Mouse (Mus musculus) thymus, adult 2 months (tissue): ENCODE results near the gene Zswim7. TPM values are rescaled to one million over a fixed set of nuclear protein-coding genes. Genes with fewer than 3 reads are reported as not detected.
A peak's percentile ranks its signal among the peaks of the same experiment; 100 is the strongest.

Experiments
- DNase-seq: peaks from one replicate; pipeline ENCODE4 v3.0.0; 2021
- H3K27ac ChIP-seq: fragments of 200-500 bp; 2 replicates; pipeline ENCODE4 v1.5.1; 2012; ENCODE audit warnings: low read length, control low read depth; ENCODE audit not compliant: control insufficient read depth, insufficient read depth
- H3K27me3 ChIP-seq: fragments of 200-500 bp; 2 replicates; pipeline ENCODE4 v1.6.1; 2012; ENCODE audit warnings: mild to moderate bottlenecking, low read length, moderate library complexity, mixed read lengths; ENCODE audit not compliant: control insufficient read depth, insufficient read depth
- H3K36me3 ChIP-seq: fragments of 200-500 bp; 2 replicates; pipeline ENCODE4 v1.6.1; 2012; ENCODE audit warnings: mild to moderate bottlenecking, low read length, moderate library complexity; ENCODE audit not compliant: control insufficient read depth, insufficient read depth
- H3K4me1 ChIP-seq: fragments of 200-500 bp; replicated peaks from 2 replicates; pipeline ENCODE4 v1.6.1; 2012; ENCODE audit warnings: low read length; ENCODE audit not compliant: control insufficient read depth, insufficient read depth
- H3K4me3 ChIP-seq: fragments of 200-500 bp; 2 replicates; pipeline ENCODE4 v1.5.1; 2012; ENCODE audit warnings: mild to moderate bottlenecking, low read length, control low read depth, moderate library complexity; ENCODE audit not compliant: control insufficient read depth, insufficient read depth
- CTCF ChIP-seq: fragments of 200-500 bp; IDR thresholded peaks from 2 replicates; pipeline ENCODE4 v1.5.1; 2012; ENCODE audit warnings: mild to moderate bottlenecking, control low read depth, low read length, moderate library complexity, borderline replicate concordance; ENCODE audit not compliant: control insufficient read depth, poor library complexity, insufficient read depth; ENCODE audit errors: extremely low read depth
- POLR2A ChIP-seq: fragments of 200-500 bp; IDR thresholded peaks from 2 replicates; pipeline ENCODE4 v1.6.1; 2012; ENCODE audit warnings: mild to moderate bottlenecking, low read length, control low read depth, moderate library complexity; ENCODE audit not compliant: control insufficient read depth, poor library complexity, insufficient read depth; ENCODE audit errors: extremely low read depth
- WGBS: fragments of 180-500 bp; shearing (Covaris S2); methylation state at CpG from one replicate; pipeline ENCODE4 v1.1.7; 2018; 5-methylcytosine and 5-hydroxymethylcytosine counted together
- polyA plus RNA-seq: library from polyadenylated mRNA; depleted of rRNA; stranded (reverse); fragments of >200 nt; gene quantifications from 2 replicates; pipeline ENCODE4 v1.2.3, GENCODE M21; 2012; rRNA removed

The Zswim7 gene
- polyA plus RNA-seq, result 7.1 and 8.2 TPM in 2 replicates

DNA sequence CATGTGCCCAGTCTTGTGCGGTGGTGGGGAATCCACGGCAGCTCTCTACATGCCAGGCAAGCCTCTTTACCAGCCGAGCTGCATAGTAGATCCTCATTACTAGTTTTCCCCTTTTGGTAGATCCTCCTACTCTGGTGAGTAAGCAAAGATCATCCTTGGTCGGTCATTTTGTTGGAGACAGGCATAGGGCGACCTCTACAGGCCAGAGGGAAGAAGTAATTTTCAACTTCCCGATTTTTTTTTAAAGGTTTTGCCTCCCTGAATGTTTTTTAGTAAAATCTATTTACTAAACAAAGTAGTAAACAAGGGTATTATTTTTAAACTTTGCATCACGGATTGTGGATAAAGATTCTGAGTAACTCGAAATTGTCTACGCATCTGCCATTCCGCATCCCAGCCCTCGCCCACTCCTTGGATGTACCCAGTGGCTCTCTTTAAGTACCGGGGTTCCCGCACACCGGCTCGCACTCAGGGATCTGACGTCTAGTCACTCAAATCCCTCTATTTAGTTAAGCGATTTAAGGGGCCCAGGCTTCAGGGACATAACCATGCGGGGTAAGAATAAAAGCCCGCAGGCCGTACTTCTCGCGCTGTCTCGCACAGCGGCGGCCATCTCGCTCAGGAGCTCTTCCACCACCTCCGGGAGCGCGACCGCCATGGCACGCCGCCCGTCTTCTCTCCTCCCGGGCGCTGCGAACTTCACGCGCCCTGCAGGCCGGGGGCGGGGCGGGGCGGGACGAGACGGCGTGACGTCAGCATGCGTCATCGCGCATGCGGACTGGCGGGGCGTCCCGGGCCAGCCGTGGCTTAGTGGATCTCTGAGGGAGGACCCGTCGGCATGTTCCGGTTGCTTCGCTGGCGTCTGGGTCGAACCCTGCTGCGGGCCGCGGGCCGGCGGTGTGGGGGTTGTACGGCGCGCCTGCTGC, at the start of gene Zswim7, which contains the start of gene Ttc19:
Zswim7 (minus strand) TSS at position 701 of the 926 bp plus-strand sequence.
Ttc19 (plus strand) TSS at position 799 of the 926 bp plus-strand sequence.
- peak within 1 kb of the TSS; percentile 76 for H3K27ac ChIP-seq
- peaks cover 2% of the 10 kb centered on the region; the same call in 1 of the 2 replicates for H3K4me1 ChIP-seq
- TF ChIP-seq POLR2A, result peak; percentile 76
- TF ChIP-seq CTCF, result peak; percentile 28; the same call in 1 of the 2 replicates
- peak within 1 kb of the TSS; percentile 87 for H3K4me3 ChIP-seq
- WGBS, result under 1% methylated on average over 68 of the region's 68 CpGs
- peak; percentile 88 for DNase-seq
- H3K36me3 ChIP-seq, result no peaks in the 10 kb centered on the region; the same call in 1 of the 2 replicates
- no peaks in the 10 kb centered on the region for H3K27me3 ChIP-seq

DNA sequence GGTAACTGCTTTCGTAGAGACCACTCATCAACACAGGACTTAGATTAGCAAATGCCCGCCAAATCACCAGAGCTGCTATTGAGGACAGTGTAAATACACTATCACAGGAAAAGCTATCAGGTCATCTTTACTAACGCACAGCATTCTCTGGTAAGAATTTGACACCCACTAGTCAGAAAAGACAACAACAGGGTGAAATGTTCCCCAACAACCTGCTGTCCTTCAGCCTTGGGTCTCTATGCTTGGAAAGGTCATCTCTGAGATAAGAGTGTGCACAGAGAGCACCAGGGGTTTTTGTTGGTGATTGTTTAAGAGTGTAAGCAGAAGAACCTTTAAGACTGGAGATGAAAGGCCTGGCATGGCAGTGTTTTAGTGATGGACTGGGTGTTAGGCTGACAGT, 42.5 kb upstream of the Zswim7 start:
- Histone ChIP-seq H3K36me3 (peaks cover 95% of the 10 kb centered on the region), H3K4me1 (no peaks in the 10 kb centered on the region), H3K27me3 (no peaks in the 10 kb centered on the region), H3K27ac (no peak overlapping the region), H3K4me3 (no peak overlapping the region)
- 97% methylated on average over 3 of the region's 3 CpGs for WGBS
- DNase-seq, result no peak
- TF ChIP-seq POLR2A, result no peak
- no peak for TF ChIP-seq CTCF

DNA sequence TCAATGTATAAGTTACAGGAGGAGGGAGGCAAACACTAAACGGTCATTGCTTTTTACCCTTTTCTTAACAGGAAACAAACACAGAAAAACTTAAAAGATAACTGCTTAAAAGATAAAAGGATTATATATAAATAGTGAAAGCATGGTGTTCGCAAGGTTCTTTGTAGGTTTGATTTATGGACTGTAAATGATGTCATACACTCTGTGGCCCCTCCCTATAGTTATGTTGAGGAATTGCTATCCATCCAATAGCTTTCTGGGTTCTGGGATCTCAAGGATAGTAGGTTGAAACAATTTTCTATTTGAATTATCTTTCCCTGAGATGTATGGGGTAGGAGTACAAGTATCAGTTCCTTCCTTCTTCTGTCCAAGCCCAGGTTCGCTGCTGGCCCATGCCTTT, 38.9 kb upstream of the Zswim7 start:
- no peaks in the 10 kb centered on the region for H3K4me1 ChIP-seq
- WGBS, result 92% methylated on average over 3 of the region's 3 CpGs
- no peak for TF ChIP-seq CTCF

DNA sequence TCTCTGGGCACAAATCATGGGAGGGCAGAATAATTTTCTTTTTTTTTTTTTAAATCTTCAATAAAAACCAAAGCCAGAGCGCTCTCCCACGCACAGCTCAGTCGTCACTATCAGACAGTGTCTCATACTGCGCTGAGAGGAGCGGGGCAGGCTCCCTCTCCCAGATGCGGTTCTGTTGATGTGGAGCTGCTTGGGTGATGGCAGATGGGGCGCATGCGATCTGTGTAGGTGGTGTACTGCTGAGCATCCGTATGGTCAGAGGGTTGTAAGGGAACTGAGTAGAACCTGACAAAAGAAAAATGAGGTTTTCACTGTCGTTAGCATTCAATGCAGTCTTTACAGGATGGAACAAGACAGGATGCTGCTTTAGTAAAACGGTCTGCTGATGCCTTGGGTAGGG, 36.6 kb upstream of the Zswim7 start:
- no peak overlapping the region for H3K4me3 ChIP-seq
- H3K27ac ChIP-seq, result no peak overlapping the region
- no peaks in the 10 kb centered on the region for H3K27me3 ChIP-seq
- no peak for TF ChIP-seq CTCF
- TF ChIP-seq POLR2A, result no peak
- no peak for DNase-seq
- H3K36me3 ChIP-seq, result peaks cover 97% of the 10 kb centered on the region
- WGBS, result 95% methylated on average over 11 of the region's 11 CpGs
- H3K4me1 ChIP-seq, result no peaks in the 10 kb centered on the region

More for the DNA sequence above, 38.9 kb upstream of the Zswim7 start:
- DNase-seq, result no peak
- Histone ChIP-seq H3K36me3 (peaks cover 95% of the 10 kb centered on the region), H3K27me3 (no peaks in the 10 kb centered on the region), H3K27ac (no peak overlapping the region), H3K4me3 (no peak overlapping the region)

DNA sequence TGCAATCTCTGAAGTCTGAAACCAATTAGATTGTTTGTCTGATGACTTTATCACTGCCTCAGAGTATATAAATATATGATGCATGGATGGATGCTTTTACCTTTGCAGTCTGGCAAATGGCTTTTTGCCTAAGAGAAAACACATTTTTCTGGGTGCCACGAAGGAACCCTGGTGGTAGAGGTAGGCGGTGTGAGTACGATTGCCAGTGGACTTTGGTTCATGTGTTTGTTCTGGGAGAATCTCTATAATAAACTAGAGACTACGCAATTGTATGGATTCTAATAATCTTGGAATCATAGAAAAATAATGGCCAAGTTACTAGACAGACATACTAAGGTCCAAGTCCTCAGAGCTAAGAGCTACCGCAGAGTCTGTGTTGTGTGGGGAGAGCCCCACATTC, 33.8 kb upstream of the Zswim7 start:
- Histone ChIP-seq H3K4me3 (no peak overlapping the region), H3K4me1 (no peaks in the 10 kb centered on the region), H3K27me3 (no peaks in the 10 kb centered on the region), H3K36me3 (peaks cover 74% of the 10 kb centered on the region), H3K27ac (no peak overlapping the region)
- whole genome bisulfite sequencing, result 97% methylated on average over 5 of the region's 5 CpGs
- no peak for DNase-seq
- no peak for TF ChIP-seq CTCF
- TF ChIP-seq POLR2A, result no peak

DNA sequence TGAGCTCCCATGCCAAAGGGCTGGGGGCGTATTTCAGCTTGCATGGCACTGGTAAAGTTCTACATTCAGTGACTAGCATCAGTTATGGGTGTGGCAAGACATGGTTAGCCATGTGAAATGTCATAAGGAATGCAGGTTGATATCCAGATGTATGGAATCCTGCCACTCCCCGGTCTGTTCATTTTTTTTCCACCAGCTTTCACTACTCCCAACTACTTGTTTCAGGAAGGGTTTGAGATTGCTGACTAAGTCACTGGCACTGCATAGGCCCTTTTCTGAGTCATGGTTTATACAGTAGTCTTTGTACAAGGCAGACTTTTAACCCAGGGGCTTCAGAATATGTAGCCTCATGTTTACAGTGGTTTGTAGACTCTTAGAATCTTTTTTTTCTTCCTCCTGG, 28.1 kb upstream of the Zswim7 start:
- TF ChIP-seq CTCF, result no peak
- no peak for TF ChIP-seq POLR2A
- no peaks in the 10 kb centered on the region for H3K4me1 ChIP-seq
- H3K27me3 ChIP-seq, result no peaks in the 10 kb centered on the region
- peaks cover 20% of the 10 kb centered on the region for H3K36me3 ChIP-seq
- WGBS, result 100% methylated on average over 2 of the region's 2 CpGs
- no peak overlapping the region for H3K4me3 ChIP-seq
- H3K27ac ChIP-seq, result no peak overlapping the region
- DNase-seq, result no peak
